Mouse (Mus musculus): ENCODE measurements around the gene Zfp428. TPM values are rescaled to one million over a fixed set of nuclear protein-coding genes. Genes with fewer than 3 reads are reported as not detected.

The Zfp428 gene
- polyA plus RNA-seq, 2 experiments, result 2.3 to 4.0 TPM

DNA sequence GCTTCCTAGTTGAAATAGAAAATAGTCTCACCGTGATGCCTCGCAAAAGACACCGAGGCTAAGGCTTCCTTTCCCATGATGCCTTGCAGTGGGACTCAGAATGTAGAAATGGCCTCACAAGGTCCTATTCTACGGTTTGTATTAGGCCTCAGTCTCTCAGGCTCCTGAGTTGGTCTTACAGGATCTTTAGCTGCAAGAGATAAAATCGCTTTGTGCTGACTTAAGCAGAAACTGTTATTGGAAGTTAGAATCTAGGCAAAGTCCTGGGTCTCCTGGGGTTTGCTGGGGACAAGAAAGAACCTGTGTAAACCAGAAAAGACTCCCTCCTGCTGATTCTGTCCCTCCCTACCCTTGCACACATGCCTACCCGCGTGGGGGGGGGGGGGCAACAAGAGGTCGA is 30.5 kb upstream of the Zfp428 start:
- WGBS (ENCODE audit: insufficient replicate concordance), result 60% methylated on average over 8 of the region's 8 CpGs
- no peaks in the 10 kb centered on the region for H3K4me1 ChIP-seq (replicated peaks; ENCODE audit: control insufficient read depth in 2 of 2, insufficient read depth in 2 of 2, low read length in 1 of 2)

DNA sequence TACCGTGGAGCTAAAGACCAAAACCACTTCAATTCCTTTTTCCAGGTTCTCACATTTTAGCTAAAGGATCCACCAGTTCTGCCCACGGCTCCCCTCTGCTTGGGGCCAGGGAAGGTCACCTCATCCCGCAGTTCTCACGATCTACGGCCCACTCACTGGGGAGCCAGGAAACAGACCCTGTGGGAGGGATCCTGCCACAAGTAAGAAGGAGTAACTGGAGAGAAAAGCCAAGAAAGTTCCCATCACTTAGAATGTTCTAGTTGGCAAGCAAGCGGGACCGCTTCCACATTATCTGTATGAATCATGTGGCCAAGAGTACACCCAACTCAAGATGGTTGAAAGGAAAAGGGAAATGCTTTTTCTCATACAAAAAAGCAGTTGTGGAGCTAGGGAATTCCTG is 29.9 kb upstream of the Zfp428 start:
- H3K36me3 ChIP-seq (replicated peaks; ENCODE audit: control insufficient read depth, insufficient read depth, low read depth), result no peaks in the 10 kb centered on the region
- H3K4me2 ChIP-seq (ENCODE audit: low read depth), result no peak overlapping the region
- no peak overlapping the region for H3K27ac ChIP-seq
- peaks cover 16% of the 10 kb centered on the region for H3K27me3 ChIP-seq (ENCODE audit: control insufficient read depth, insufficient read depth, low read length)
- H3K4me1 ChIP-seq (replicated peaks; ENCODE audit: control insufficient read depth in 2 of 2, insufficient read depth in 2 of 2, low read length in 1 of 2), result peaks cover 0 to 2% of the 10 kb centered on the region in 2 experiments; a peak in 1 of 4 replicates
- DNase-seq (ENCODE audit: low read depth in 3 of 3, low spot score in 3 of 3), result no peak
- ATAC-seq (ENCODE audit: insufficient read depth), result no peak
- WGBS (ENCODE audit: insufficient replicate concordance), result 81% methylated on average over 7 of the region's 7 CpGs
- TF ChIP-seq EP300 (IDR thresholded peaks at IDR 0.05; ENCODE audit: low read depth) (no peak), CTCF (IDR thresholded peaks at IDR 0.05; ENCODE audit: low read depth) (no peak)
- H3K9ac ChIP-seq (replicated peaks), result no peak overlapping the region
- no peaks in the 10 kb centered on the region; the same call in 1 of the 2 replicates for H3K9me3 ChIP-seq (ENCODE audit: control insufficient read depth, low read length)
- no peak overlapping the region for H3K4me3 ChIP-seq (ENCODE audit: insufficient read depth in 1 of 2, low read depth in 2 of 2, low read length in 2 of 2)

More for the DNA sequence above, 30.5 kb upstream of the Zfp428 start:
- Histone ChIP-seq H3K36me3 (replicated peaks; ENCODE audit: control insufficient read depth, insufficient read depth, low read depth) (no peaks in the 10 kb centered on the region), H3K9me3 (ENCODE audit: control insufficient read depth, low read length) (no peaks in the 10 kb centered on the region; the same call in 1 of the 2 replicates), H3K9ac (replicated peaks) (no peak overlapping the region), H3K27me3 (ENCODE audit: control insufficient read depth, insufficient read depth, low read length) (peaks cover 11% of the 10 kb centered on the region), H3K27ac (no peak overlapping the region), H3K4me2 (ENCODE audit: low read depth) (no peak overlapping the region), H3K4me3 (ENCODE audit: insufficient read depth in 1 of 2, low read depth in 2 of 2, low read length in 2 of 2) (no peak overlapping the region)
- no peak for TF ChIP-seq CTCF (IDR thresholded peaks at IDR 0.05; ENCODE audit: low read depth)
- TF ChIP-seq EP300 (IDR thresholded peaks at IDR 0.05; ENCODE audit: low read depth), result no peak
- no peak for ATAC-seq (ENCODE audit: insufficient read depth)
- DNase-seq (ENCODE audit: low read depth in 3 of 3, low spot score in 3 of 3), result no peak

DNA sequence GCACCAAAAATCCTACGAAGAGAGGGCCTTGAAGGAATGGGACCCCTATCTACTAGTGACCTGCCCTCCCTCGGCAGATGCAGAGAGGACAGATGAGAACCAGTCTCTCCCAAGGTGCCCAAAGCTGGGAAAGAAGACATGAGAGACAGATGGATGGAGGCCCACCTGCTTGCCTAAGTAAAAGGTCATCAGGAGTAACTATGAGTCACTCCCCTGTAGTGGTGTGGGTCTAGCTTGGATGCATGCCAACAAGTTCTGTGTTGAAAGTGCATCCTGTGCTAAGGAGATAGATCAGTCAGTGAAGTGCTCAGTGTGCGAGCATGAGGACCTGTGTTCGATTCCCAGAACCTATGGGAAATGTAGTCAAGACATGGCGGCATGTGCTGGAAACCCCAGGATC is 27.9 kb upstream of the Zfp428 start:
- no peak for ATAC-seq (ENCODE audit: insufficient read depth)
- no peak overlapping the region for H3K4me3 ChIP-seq (ENCODE audit: insufficient read depth in 1 of 2, low read depth in 2 of 2, low read length in 2 of 2)
- no peaks in the 10 kb centered on the region for H3K36me3 ChIP-seq (replicated peaks; ENCODE audit: control insufficient read depth, insufficient read depth, low read depth)
- peaks cover 35% of the 10 kb centered on the region for H3K27me3 ChIP-seq (ENCODE audit: control insufficient read depth, insufficient read depth, low read length)
- H3K9ac ChIP-seq (replicated peaks), result no peak overlapping the region
- no peak overlapping the region for H3K4me2 ChIP-seq (ENCODE audit: low read depth)
- no peak for DNase-seq (ENCODE audit: low read depth in 3 of 3, low spot score in 3 of 3)
- H3K4me1 ChIP-seq (replicated peaks; ENCODE audit: control insufficient read depth in 2 of 2, insufficient read depth in 2 of 2, low read length in 1 of 2), result peaks cover 0 to 2% of the 10 kb centered on the region in 2 experiments; a peak in 1 of 4 replicates
- TF ChIP-seq EP300 (IDR thresholded peaks at IDR 0.05; ENCODE audit: low read depth) (no peak), CTCF (IDR thresholded peaks at IDR 0.05; ENCODE audit: low read depth) (no peak)
- no peak overlapping the region for H3K27ac ChIP-seq
- 62% methylated on average over 5 of the region's 5 CpGs for WGBS (ENCODE audit: insufficient replicate concordance)
- no peaks in the 10 kb centered on the region; the same call in 1 of the 2 replicates for H3K9me3 ChIP-seq (ENCODE audit: control insufficient read depth, low read length)

- Histone ChIP-seq H3K9ac (replicated peaks) (no peak overlapping the region), H3K4me3 (ENCODE audit: insufficient read depth in 1 of 2, low read depth in 2 of 2, low read length in 2 of 2) (no peak overlapping the region), H3K4me2 (ENCODE audit: low read depth) (no peak overlapping the region), H3K27ac (no peak overlapping the region), H3K27me3 (ENCODE audit: control insufficient read depth, insufficient read depth, low read length) (peaks cover 38% of the 10 kb centered on the region), H3K4me1 (replicated peaks; ENCODE audit: control insufficient read depth in 2 of 2, insufficient read depth in 2 of 2, low read length in 1 of 2) (peaks cover 0 to 2% of the 10 kb centered on the region in 2 experiments; a peak in 1 of 4 replicates), H3K36me3 (replicated peaks; ENCODE audit: control insufficient read depth, insufficient read depth, low read depth) (no peaks in the 10 kb centered on the region), H3K9me3 (ENCODE audit: control insufficient read depth, low read length) (no peaks in the 10 kb centered on the region; the same call in 1 of the 2 replicates)
- TF ChIP-seq CTCF (IDR thresholded peaks at IDR 0.05; ENCODE audit: low read depth) (no peak), EP300 (IDR thresholded peaks at IDR 0.05; ENCODE audit: low read depth) (no peak)
- WGBS (ENCODE audit: insufficient replicate concordance), result 63% methylated on average over 2 of the region's 2 CpGs
- ATAC-seq (ENCODE audit: insufficient read depth) (no peak), DNase-seq (ENCODE audit: low read depth in 3 of 3, low spot score in 3 of 3) (no peak)
These were observed 27.1 kb upstream of the Zfp428 start for GRCm38 (mm10) chr7:24479685-24480084.

DNA sequence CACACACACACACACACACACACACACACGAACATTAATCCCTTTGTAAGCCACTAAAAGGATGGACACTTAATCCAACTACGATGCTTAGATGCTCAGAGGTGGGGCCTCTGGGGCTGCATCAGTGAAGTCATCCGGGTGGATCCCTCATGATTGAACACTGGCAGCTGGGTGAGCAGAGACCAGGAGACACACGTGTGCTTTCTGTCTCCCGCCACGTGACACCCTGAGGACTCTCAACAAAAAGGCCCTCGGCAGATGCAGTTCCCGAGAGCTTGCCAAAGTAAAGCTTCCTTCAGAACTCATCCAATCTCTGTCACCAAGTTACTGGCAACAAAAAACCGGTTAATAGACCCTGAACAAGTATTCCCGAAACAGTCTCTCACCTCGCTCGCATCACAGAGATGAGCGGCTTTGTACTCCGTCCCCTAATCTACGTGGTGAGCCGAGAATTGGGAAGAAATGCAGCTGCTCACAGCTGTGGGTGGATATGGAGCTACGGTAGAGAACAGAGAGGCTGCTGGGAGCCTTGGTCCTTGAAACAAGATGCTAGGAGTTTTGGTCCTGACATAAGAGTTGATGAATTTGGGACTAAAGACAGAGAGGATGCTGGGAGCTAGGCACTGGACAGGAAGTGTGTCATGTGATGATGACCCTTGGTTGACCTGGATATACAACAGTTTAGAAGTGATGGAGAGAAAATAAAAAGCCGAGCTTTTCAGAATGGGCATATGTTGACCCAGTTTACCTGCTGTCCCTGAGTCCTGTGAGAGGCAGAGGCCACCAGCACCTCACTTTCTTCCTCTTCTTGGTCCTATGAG is 26.5 kb upstream of the Zfp428 start:
- no peaks in the 10 kb centered on the region; the same call in 1 of the 2 replicates for H3K9me3 ChIP-seq (ENCODE audit: control insufficient read depth, low read length)
- 58% methylated on average over 18 of the region's 18 CpGs for WGBS (ENCODE audit: insufficient replicate concordance)
- ATAC-seq (ENCODE audit: insufficient read depth), result no peak
- DNase-seq (ENCODE audit: low read depth in 3 of 3, low spot score in 3 of 3), result no peak
- H3K27ac ChIP-seq, result no peak overlapping the region
- TF ChIP-seq EP300 (IDR thresholded peaks at IDR 0.05; ENCODE audit: low read depth), result no peak
- no peak for TF ChIP-seq CTCF (IDR thresholded peaks at IDR 0.05; ENCODE audit: low read depth)
- H3K4me2 ChIP-seq (ENCODE audit: low read depth), result no peak overlapping the region
- H3K27me3 ChIP-seq (ENCODE audit: control insufficient read depth, insufficient read depth, low read length), result peaks cover 38% of the 10 kb centered on the region
- H3K9ac ChIP-seq (replicated peaks), result no peak overlapping the region
- no peak overlapping the region for H3K4me3 ChIP-seq (ENCODE audit: insufficient read depth in 1 of 2, low read depth in 2 of 2, low read length in 2 of 2)
- H3K36me3 ChIP-seq (replicated peaks; ENCODE audit: control insufficient read depth, insufficient read depth, low read depth), result no peaks in the 10 kb centered on the region
- peaks cover 0 to 2% of the 10 kb centered on the region in 2 experiments; a peak in 1 of 4 replicates for H3K4me1 ChIP-seq (replicated peaks; ENCODE audit: control insufficient read depth in 2 of 2, insufficient read depth in 2 of 2, low read length in 1 of 2)
